Mouse (Mus musculus) midbrain, embryonic 10.5 days (tissue): Measurements from ENCODE around the gene Atp2b2. TPM values are rescaled to one million over a fixed set of nuclear protein-coding genes. Genes with fewer than 3 reads are reported as not detected.

Experiments
- DNase-seq: peaks from one replicate; pipeline ENCODE4 v3.0.0-alpha.2; 2017; ENCODE audit warnings: low spot score
- H3K27ac ChIP-seq: fragments of 300-500 bp; sonication (generic); replicated peaks from 2 replicates; pipeline ENCODE4 v1.5.1; 2016; ENCODE audit warnings: mild to moderate bottlenecking
- H3K27me3 ChIP-seq: fragments of 300-500 bp; sonication (generic); 2 replicates; pipeline ENCODE4 v1.6.1; 2016; ENCODE audit warnings: low read depth, mild to moderate bottlenecking; ENCODE audit not compliant: poor library complexity, severe bottlenecking
- H3K36me3 ChIP-seq: fragments of 300-500 bp; sonication (generic); 2 replicates; pipeline ENCODE4 v1.6.1; 2016; ENCODE audit warnings: mild to moderate bottlenecking, moderate library complexity
- H3K4me1 ChIP-seq: fragments of 300-500 bp; sonication (generic); 2 replicates; pipeline ENCODE4 v1.6.1; 2016
- H3K4me3 ChIP-seq: fragments of 300-500 bp; sonication (generic); 2 replicates; pipeline ENCODE4 v1.5.1; 2016; ENCODE audit warnings: mild to moderate bottlenecking, moderate library complexity
- H3K9me3 ChIP-seq: fragments of 300-500 bp; sonication (generic); replicated peaks from 2 replicates; pipeline ENCODE4 v1.6.1; 2016; ENCODE audit warnings: mild to moderate bottlenecking
- WGBS: fragments of 180-500 bp; shearing (Covaris S2); methylation state at CpG from one replicate; pipeline ENCODE4 v1.1.7; 2016; 5-methylcytosine and 5-hydroxymethylcytosine counted together
- polyA plus RNA-seq: library from polyadenylated mRNA; unstranded; fragments of >200 nt; fragmentation: Nextera tagmentation; extraction: Ambion mirVana; gene quantifications from 2 replicates; pipeline ENCODE4 v1.2.1, GENCODE M21; 2016

Atp2b2 gene
- polyA plus RNA-seq, 1 experiment from 2014 or later: 1.1 TPM

GRCm38 (mm10) chr6:113858317-113858716, 184.1 kb downstream of the Atp2b2 start:
- H3K4me3 ChIP-seq: no peak overlapping the region
- no peak overlapping the region for H3K27ac ChIP-seq

GRCm38 (mm10) chr6:113857310-113857873, 185.0 kb downstream of the Atp2b2 start:
- WGBS: 74% methylated on average over 2 of the region's 2 CpGs

More at GRCm38 (mm10) chr6:113858317-113858716, 184.1 kb downstream of the Atp2b2 start:
- Histone ChIP-seq H3K36me3 (no peaks in the 10 kb centered on the region), H3K4me1 (peaks cover 3% of the 10 kb centered on the region; the same call in 1 of the 2 replicates), H3K9me3 (no peaks in the 10 kb centered on the region), H3K27me3 (no peaks in the 10 kb centered on the region)
- no peak for DNase-seq
- WGBS: 91% methylated on average over 9 of the region's 9 CpGs

GRCm38 (mm10) chr6:113856790-113857189, 185.6 kb downstream of the Atp2b2 start:
- Histone ChIP-seq H3K9me3 (no peaks in the 10 kb centered on the region), H3K27me3 (no peaks in the 10 kb centered on the region), H3K4me1 (peaks cover 3% of the 10 kb centered on the region; the same call in 1 of the 2 replicates), H3K36me3 (no peaks in the 10 kb centered on the region), H3K4me3 (no peak overlapping the region), H3K27ac (no peak overlapping the region)
- DNase-seq: no peak
- 93% methylated on average over 15 of the region's 15 CpGs for WGBS

More at GRCm38 (mm10) chr6:113857310-113857873, 185.0 kb downstream of the Atp2b2 start:
- Histone ChIP-seq H3K36me3 (no peaks in the 10 kb centered on the region), H3K4me1 (peaks cover 3% of the 10 kb centered on the region; the same call in 1 of the 2 replicates), H3K4me3 (no peak overlapping the region), H3K9me3 (no peaks in the 10 kb centered on the region), H3K27me3 (no peaks in the 10 kb centered on the region), H3K27ac (no peak overlapping the region)
- DNase-seq: no peak

- no peaks in the 10 kb centered on the region for H3K36me3 ChIP-seq
- H3K27ac ChIP-seq: no peak overlapping the region; the same call in 1 of the 2 replicates
- H3K4me3 ChIP-seq: no peak overlapping the region
- 89% methylated on average over 1 of the region's 1 CpGs for WGBS
- no peaks in the 10 kb centered on the region for H3K27me3 ChIP-seq
- no peak for DNase-seq
- peaks cover 3% of the 10 kb centered on the region; the same call in 1 of the 2 replicates for H3K4me1 ChIP-seq
- no peaks in the 10 kb centered on the region for H3K9me3 ChIP-seq
Observed at GRCm38 (mm10) chr6:113856095-113856646, 186.2 kb downstream of the Atp2b2 start.

GRCm38 (mm10) chr6:113855581-113855980, 186.8 kb downstream of the Atp2b2 start:
- no peak overlapping the region for H3K27ac ChIP-seq
- H3K9me3 ChIP-seq: no peaks in the 10 kb centered on the region
- DNase-seq: no peak
- H3K36me3 ChIP-seq: no peaks in the 10 kb centered on the region
- H3K4me1 ChIP-seq: peaks cover 2% of the 10 kb centered on the region; the same call in 1 of the 2 replicates
- H3K27me3 ChIP-seq: no peaks in the 10 kb centered on the region
- no peak overlapping the region for H3K4me3 ChIP-seq

- Histone ChIP-seq H3K36me3 (no peaks in the 10 kb centered on the region), H3K4me1 (no peaks in the 10 kb centered on the region), H3K27me3 (no peaks in the 10 kb centered on the region), H3K9me3 (no peaks in the 10 kb centered on the region), H3K27ac (no peak overlapping the region), H3K4me3 (no peak overlapping the region)
- WGBS: 11% methylated on average over 3 of the region's 3 CpGs
- peak; percentile 56 for DNase-seq
Observed at GRCm38 (mm10) chr6:113852318-113852717, 190.1 kb downstream of the Atp2b2 start.

- no peaks in the 10 kb centered on the region for H3K4me1 ChIP-seq
- no peaks in the 10 kb centered on the region for H3K27me3 ChIP-seq
- DNase-seq: no peak
- no peak overlapping the region for H3K4me3 ChIP-seq
- H3K27ac ChIP-seq: no peak overlapping the region
- H3K9me3 ChIP-seq: no peaks in the 10 kb centered on the region
- 89% methylated on average over 3 of the region's 3 CpGs for WGBS
- no peaks in the 10 kb centered on the region for H3K36me3 ChIP-seq
Observed at GRCm38 (mm10) chr6:113849819-113850218, 192.6 kb downstream of the Atp2b2 start.

GRCm38 (mm10) chr6:113848655-113849054, 193.8 kb downstream of the Atp2b2 start:
- 86% methylated on average over 2 of the region's 2 CpGs for whole genome bisulfite sequencing
- Histone ChIP-seq H3K27ac (no peak overlapping the region), H3K4me1 (no peaks in the 10 kb centered on the region), H3K9me3 (no peaks in the 10 kb centered on the region), H3K27me3 (no peaks in the 10 kb centered on the region), H3K36me3 (no peaks in the 10 kb centered on the region), H3K4me3 (no peak overlapping the region)
- no peak for DNase-seq

- WGBS: 85% methylated on average over 2 of the region's 2 CpGs
- Histone ChIP-seq H3K27me3 (no peaks in the 10 kb centered on the region), H3K36me3 (no peaks in the 10 kb centered on the region), H3K4me1 (no peaks in the 10 kb centered on the region), H3K4me3 (no peak overlapping the region), H3K9me3 (no peaks in the 10 kb centered on the region), H3K27ac (no peak overlapping the region)
- no peak for DNase-seq
Observed at GRCm38 (mm10) chr6:113847092-113847491, 195.3 kb downstream of the Atp2b2 start.

GRCm38 (mm10) chr6:113843248-113843647, 199.2 kb downstream of the Atp2b2 start:
- Histone ChIP-seq H3K27ac (no peak overlapping the region), H3K4me3 (no peak overlapping the region), H3K27me3 (no peaks in the 10 kb centered on the region), H3K9me3 (no peaks in the 10 kb centered on the region), H3K36me3 (no peaks in the 10 kb centered on the region), H3K4me1 (no peaks in the 10 kb centered on the region)
- WGBS: 15% methylated on average over 3 of the region's 3 CpGs
- peak; percentile 18 for DNase-seq

- Histone ChIP-seq H3K9me3 (no peaks in the 10 kb centered on the region), H3K36me3 (no peaks in the 10 kb centered on the region), H3K4me3 (no peak overlapping the region), H3K4me1 (no peaks in the 10 kb centered on the region), H3K27me3 (no peaks in the 10 kb centered on the region), H3K27ac (no peak overlapping the region)
- 36% methylated on average over 1 of the region's 1 CpGs for WGBS
- no peak for DNase-seq
Observed at GRCm38 (mm10) chr6:113838493-113838892, 203.9 kb downstream of the Atp2b2 start.

- Histone ChIP-seq H3K4me3 (no peak overlapping the region), H3K27ac (no peak overlapping the region), H3K9me3 (no peaks in the 10 kb centered on the region), H3K27me3 (no peaks in the 10 kb centered on the region), H3K4me1 (no peaks in the 10 kb centered on the region), H3K36me3 (no peaks in the 10 kb centered on the region)
- 84% methylated on average over 2 of the region's 2 CpGs for WGBS
- no peak for DNase-seq
Observed at GRCm38 (mm10) chr6:113837740-113838139, 204.7 kb downstream of the Atp2b2 start.

- Histone ChIP-seq H3K36me3 (no peaks in the 10 kb centered on the region), H3K27me3 (no peaks in the 10 kb centered on the region), H3K27ac (no peak overlapping the region), H3K4me1 (no peaks in the 10 kb centered on the region), H3K4me3 (no peak overlapping the region), H3K9me3 (no peaks in the 10 kb centered on the region)
- no peak for DNase-seq
- 85% methylated on average over 3 of the region's 3 CpGs for WGBS
Observed at GRCm38 (mm10) chr6:113836545-113836944, 205.9 kb downstream of the Atp2b2 start.
